Mouse (Mus musculus) olfactory bulb, adult 2 months (tissue): Measurements from ENCODE around the gene Papss2.

ENCODE experiments used
- CTCF ChIP-seq: fragments of 200-500 bp; IDR thresholded peaks from 2 replicates; pipeline ENCODE4 v1.5.1; 2012; ENCODE audit warnings: low read depth, mild to moderate bottlenecking, low read length, moderate library complexity; ENCODE audit not compliant: insufficient read depth
- POLR2A ChIP-seq: fragments of 200-500 bp; IDR thresholded peaks from 2 replicates; pipeline ENCODE4 v1.6.1; 2012; ENCODE audit warnings: mild to moderate bottlenecking, low read depth, low read length, moderate library complexity; ENCODE audit not compliant: insufficient read depth

GRCm38 (mm10) chr19:32595506-32596286 lies at the start of gene Papss2:
- TF ChIP-seq CTCF (no peak), POLR2A (no peak)
